In genomic region chr19:46304216-46304841, GRCm38 (mm10) we compare ENCODE assay signal across 8 mouse cellular contexts. TPM values are rescaled to one million over a fixed set of nuclear protein-coding genes. Genes with fewer than 3 reads are reported as not detected.
A peak's percentile ranks its signal among the peaks of the same experiment; 100 is the strongest.
DNase-seq lines count a peak whose midpoint lies in the region; ATAC-seq and TF ChIP-seq lines count a peak whose summit lies in the region.

TSS of gene Nfkb2 (plus strand) at chr19:46304320.

- peaks cover 37% of the 10 kb centered on the region for H3K36me3 ChIP-seq in G1E (replicated peaks)
- H3K36me3 ChIP-seq in forebrain, embryonic 14.5 days (ENCODE audit: control insufficient read depth, insufficient read depth, low read length), result no peaks in the 10 kb centered on the region
- H3K36me3 ChIP-seq in lung, postnatal 0 days (ENCODE audit: insufficient read depth, low read length), result no peaks in the 10 kb centered on the region

- TF ChIP-seq CTCF in G1E (IDR thresholded peaks at IDR 0.05; ENCODE audit: low read depth, low read length), result peak; percentile 85
- peak; percentile 92 for TF ChIP-seq CTCF in lung, postnatal 0 days (IDR thresholded peaks at IDR 0.05)

- DNase-seq in G1E (ENCODE audit: low spot score), result peak; percentile 98
- peak; percentile 75 for DNase-seq in cerebellum, adult 11 months
- peak; percentile 83 for DNase-seq in forebrain, embryonic 14.5 days (ENCODE audit: low spot score)
- peak; percentile 97 for DNase-seq in heart, postnatal 25 days (ENCODE audit: low spot score)
- peak; percentile 52 to 81 for DNase-seq in layer of hippocampus, adult 18-20 months (ENCODE audit: low spot score in 2 of 2)
- peak; percentile 98 for DNase-seq in lung, postnatal 0 days (ENCODE audit: low spot score)
- peak; percentile 88 for DNase-seq in ovary, postnatal 10 days (ENCODE audit: low spot score)
- DNase-seq in thymus, postnatal 25 days, result peak; percentile 84

- no peaks in the 10 kb centered on the region for H3K9me3 ChIP-seq in G1E (replicated peaks)
- no peaks in the 10 kb centered on the region for H3K9me3 ChIP-seq in forebrain, embryonic 14.5 days (replicated peaks; ENCODE audit: control insufficient read depth, low read length)
- H3K9me3 ChIP-seq in lung, postnatal 0 days (ENCODE audit: low read length), result no peaks in the 10 kb centered on the region

- under 1% methylated on average over 39 of the region's 39 CpGs for WGBS in forebrain, embryonic 14.5 days
- whole genome bisulfite sequencing in lung, postnatal 0 days, result under 1% methylated on average over 38 of the region's 39 CpGs

- intact Hi-C loops in heart, postnatal 25 days (cut with DNase I), result loop anchor here (5.0 kb wide), 1 partner anchor 33 kb away; the partner anchor contains the start of gene Cuedc2

- H3K27ac ChIP-seq in forebrain, embryonic 14.5 days (ENCODE audit: low read depth, low read length), result no peak within 1 kb of the TSS
- peak within 1 kb of the TSS; percentile 89 for H3K27ac ChIP-seq in lung, postnatal 0 days (ENCODE audit: low read length)

- H3K4me2 ChIP-seq in forebrain, embryonic 14.5 days (ENCODE audit: low read length), result peak within 1 kb of the TSS; percentile 83
- peak within 1 kb of the TSS; percentile 99 for H3K4me2 ChIP-seq in lung, postnatal 0 days (replicated peaks; ENCODE audit: low read depth, low read length)

- peaks cover 5% of the 10 kb centered on the region; the same call in 1 of the 2 replicates for H3K27me3 ChIP-seq in G1E (ENCODE audit: insufficient read depth, low read length)
- H3K27me3 ChIP-seq in forebrain, embryonic 14.5 days (replicated peaks; ENCODE audit: control insufficient read depth, insufficient read depth, low read length), result peaks cover 11% of the 10 kb centered on the region
- no peaks in the 10 kb centered on the region for H3K27me3 ChIP-seq in lung, postnatal 0 days (replicated peaks; ENCODE audit: insufficient read depth, low read length)

- peaks cover 56% of the 10 kb centered on the region for H3K4me1 ChIP-seq in G1E (ENCODE audit: insufficient read depth, low read depth, low read length)
- H3K4me1 ChIP-seq in forebrain, embryonic 14.5 days (ENCODE audit: control insufficient read depth, insufficient read depth, low read length), result peaks cover 8% of the 10 kb centered on the region
- peaks cover 6% of the 10 kb centered on the region; the same call in 1 of the 2 replicates for H3K4me1 ChIP-seq in lung, postnatal 0 days (ENCODE audit: insufficient read depth, low read depth, low read length)

- no peak for TF ChIP-seq EP300 in lung, postnatal 0 days (IDR thresholded peaks at IDR 0.05)

- peak; percentile 76 for ATAC-seq in G1E (ENCODE audit: extremely low read depth, insufficient number of reproducible peaks, low FRiP score, poor library complexity, severe bottlenecking)
- peak; percentile 69 for ATAC-seq in forebrain, embryonic 14.5 days
- peak; percentile 95 for ATAC-seq in lung, postnatal 0 days

- peak within 1 kb of the TSS; percentile 60 for H3K9ac ChIP-seq in forebrain, embryonic 14.5 days (ENCODE audit: low read length)
- peak within 1 kb of the TSS; percentile 69 for H3K9ac ChIP-seq in lung, postnatal 0 days (replicated peaks; ENCODE audit: low read depth)

- peak within 1 kb of the TSS; percentile 89 for H3K4me3 ChIP-seq in G1E (ENCODE audit: low read depth, low read length)
- H3K4me3 ChIP-seq in forebrain, embryonic 14.5 days (ENCODE audit: low read depth, low read length), result peak within 1 kb of the TSS; percentile 48
- peak within 1 kb of the TSS; percentile 74 for H3K4me3 ChIP-seq in lung, postnatal 0 days (ENCODE audit: low read depth, low read length)

RNA-seq across cellular contexts. Expression of gene Nfkb2, which starts in this region (rescaled TPM):
- total RNA-seq in G1E (2014; fragmentation: Nextera tagmentation) (11.3 and 12.6 TPM in 2 replicates), G1E (2017) (9.7 and 12.5 TPM in 2 replicates)
- 40.4 and 40.8 TPM in 2 replicates for polyA plus RNA-seq in G1E (2012)
- polyA plus RNA-seq in forebrain, embryonic 14.5 days (2014; fragmentation: Nextera tagmentation; extraction: Ambion mirVana), result 1.4 and 1.6 TPM in 2 replicates
- 10 to 100 TPM; 17.2 to 18.8 TPM for total RNA-seq in heart, postnatal 25 days (2021)
- total RNA-seq in layer of hippocampus, adult 18-20 months (2021), result 1 to 10 TPM; 2.2 to 2.3 TPM
- 12.5 and 21.1 TPM in 2 replicates for polyA plus RNA-seq in lung, postnatal 0 days (2015; fragmentation: Nextera tagmentation; extraction: Ambion mirVana)
